Mouse (Mus musculus) forebrain, embryonic 15.5 days (tissue): ENCODE data around the gene Ccdc13. TPM values are rescaled to one million over a fixed set of nuclear protein-coding genes. Genes with fewer than 3 reads are reported as not detected.

Experiments used
- ATAC-seq: fragments of 200-750 bp; cut with Nextera tagmentation; replicated peaks from 2 replicates; pipeline ENCODE4 v1.8.0; 2017; ENCODE audit warnings: mild to moderate bottlenecking, moderate TSS enrichment, moderate library complexity
- H3K27ac ChIP-seq: fragments of 300-500 bp; sonication (generic); replicated peaks from 2 replicates; pipeline ENCODE4 v1.5.1; 2015; ENCODE audit warnings: mild to moderate bottlenecking, inconsistent platforms
- H3K27me3 ChIP-seq: fragments of 300-500 bp; sonication (generic); 2 replicates; pipeline ENCODE4 v1.6.1; 2015; ENCODE audit warnings: inconsistent platforms
- H3K36me3 ChIP-seq: fragments of 300-500 bp; sonication (generic); 2 replicates; pipeline ENCODE4 v1.6.1; 2015; ENCODE audit warnings: mild to moderate bottlenecking, inconsistent platforms
- H3K4me1 ChIP-seq: fragments of 300-500 bp; sonication (generic); 2 replicates; pipeline ENCODE4 v1.6.1; 2015; ENCODE audit warnings: inconsistent platforms
- H3K4me2 ChIP-seq: fragments of 300-500 bp; sonication (generic); replicated peaks from 2 replicates; pipeline ENCODE4 v1.6.1; 2015; ENCODE audit warnings: mild to moderate bottlenecking, inconsistent platforms
- H3K4me3 ChIP-seq: fragments of 300-500 bp; sonication (generic); 2 replicates; pipeline ENCODE4 v1.5.1; 2015; ENCODE audit warnings: mild to moderate bottlenecking, inconsistent platforms
- H3K9ac ChIP-seq: fragments of 300-500 bp; sonication (generic); replicated peaks from 2 replicates; pipeline ENCODE4 v1.6.1; 2015; ENCODE audit warnings: mild to moderate bottlenecking, inconsistent platforms
- H3K9me3 ChIP-seq: fragments of 300-500 bp; sonication (generic); 2 replicates; pipeline ENCODE4 v1.6.1; 2016; ENCODE audit warnings: inconsistent platforms
- WGBS: fragments of 180-500 bp; shearing (Covaris S2); methylation state at CpG from one replicate; pipeline ENCODE4 v1.1.7; 2015; ENCODE audit warnings: mixed read lengths; 5-methylcytosine and 5-hydroxymethylcytosine counted together
- polyA plus RNA-seq: library from polyadenylated mRNA; unstranded; fragments of >200 nt; fragmentation: Nextera tagmentation; extraction: Ambion mirVana; gene quantifications from 2 replicates; pipeline ENCODE4 v1.2.1, GENCODE M21; 2015

Ccdc13 gene
- polyA plus RNA-seq, 1 experiment from 2014 or later: 3.0 TPM

DNA sequence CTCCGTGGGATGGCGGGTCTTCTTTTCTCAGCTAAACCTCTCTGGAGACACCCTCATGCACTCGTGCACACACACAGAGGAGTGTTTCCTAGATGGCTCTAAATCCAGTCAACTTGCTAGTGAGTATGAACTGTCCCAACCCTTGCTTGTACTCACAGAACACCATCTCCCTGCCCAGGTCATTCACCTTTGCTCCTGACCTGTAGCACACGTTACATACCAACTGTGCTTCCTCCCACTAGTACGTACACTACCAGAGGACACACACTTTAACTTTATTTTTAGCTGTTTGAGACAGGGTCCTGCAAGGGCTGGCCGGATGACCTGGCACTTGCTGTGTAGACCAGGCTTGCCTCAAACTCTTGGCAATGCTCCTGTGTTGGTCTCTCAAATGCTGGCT is 1.3 kb downstream of the Ccdc13 start:
- 95% methylated on average over 6 of the region's 6 CpGs for WGBS
- Histone ChIP-seq H3K9ac (no peak overlapping the region), H3K27ac (no peak overlapping the region), H3K4me2 (no peak overlapping the region), H3K4me3 (no peak overlapping the region), H3K36me3 (no peaks in the 10 kb centered on the region), H3K27me3 (no peaks in the 10 kb centered on the region), H3K4me1 (peaks cover 6% of the 10 kb centered on the region), H3K9me3 (no peaks in the 10 kb centered on the region)
- no peak for ATAC-seq

DNA sequence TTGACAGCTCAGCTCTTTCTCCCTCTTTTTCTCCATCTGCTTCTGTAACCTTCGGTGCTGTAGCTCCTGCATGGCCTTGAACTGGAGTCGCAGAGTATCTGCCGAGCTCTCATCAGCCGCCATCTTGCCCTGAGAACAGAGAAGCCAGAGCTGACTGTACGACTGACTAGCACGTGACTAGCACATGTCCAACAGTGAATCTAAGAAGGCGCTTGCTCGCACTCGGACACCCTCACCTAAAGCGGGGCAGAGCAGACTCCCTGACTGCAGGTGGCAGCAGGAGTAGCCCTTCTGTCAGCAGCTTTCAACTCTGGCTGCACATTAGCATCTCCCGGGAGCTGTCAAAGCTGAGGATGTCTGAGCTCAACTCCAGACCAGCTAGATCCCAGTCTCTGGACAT is 5.4 kb downstream of the Ccdc13 start:
- H3K9ac ChIP-seq: no peak overlapping the region
- H3K4me3 ChIP-seq: no peak overlapping the region
- WGBS: 85% methylated on average over 11 of the region's 11 CpGs
- no peaks in the 10 kb centered on the region for H3K9me3 ChIP-seq
- no peak overlapping the region for H3K4me2 ChIP-seq
- no peak overlapping the region for H3K27ac ChIP-seq
- no peaks in the 10 kb centered on the region for H3K27me3 ChIP-seq
- no peak for ATAC-seq
- H3K4me1 ChIP-seq: peaks cover 9% of the 10 kb centered on the region
- H3K36me3 ChIP-seq: no peaks in the 10 kb centered on the region

DNA sequence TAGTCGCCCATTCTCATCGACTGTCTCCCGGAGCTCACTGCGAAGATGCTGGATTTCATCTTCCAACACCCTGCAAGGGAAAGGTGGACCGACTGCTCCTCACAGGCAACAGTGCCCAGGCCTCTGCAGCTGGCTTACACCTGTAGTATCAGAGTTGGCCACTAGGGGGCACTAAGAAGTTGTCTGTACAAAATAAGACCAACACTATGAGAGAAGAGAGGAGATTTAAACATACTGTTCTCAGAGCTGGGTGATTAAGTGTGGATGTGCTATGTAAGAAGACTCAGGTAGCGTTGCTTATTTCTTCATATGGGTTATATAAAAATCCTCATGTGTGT is 8.3 kb downstream of the Ccdc13 start:
- 0 out of 2 replicates have a peak, but pooled peaks cover 5% of the 10 kb centered on the region for H3K4me1 ChIP-seq
- H3K27me3 ChIP-seq: no peaks in the 10 kb centered on the region
- peak; percentile 33 for ATAC-seq
- WGBS: 32% methylated on average over 6 of the region's 6 CpGs
- H3K27ac ChIP-seq: no peak overlapping the region
- H3K36me3 ChIP-seq: no peaks in the 10 kb centered on the region
- no peak overlapping the region for H3K4me3 ChIP-seq
- no peak overlapping the region for H3K9ac ChIP-seq
- H3K9me3 ChIP-seq: no peaks in the 10 kb centered on the region
- no peak overlapping the region for H3K4me2 ChIP-seq

DNA sequence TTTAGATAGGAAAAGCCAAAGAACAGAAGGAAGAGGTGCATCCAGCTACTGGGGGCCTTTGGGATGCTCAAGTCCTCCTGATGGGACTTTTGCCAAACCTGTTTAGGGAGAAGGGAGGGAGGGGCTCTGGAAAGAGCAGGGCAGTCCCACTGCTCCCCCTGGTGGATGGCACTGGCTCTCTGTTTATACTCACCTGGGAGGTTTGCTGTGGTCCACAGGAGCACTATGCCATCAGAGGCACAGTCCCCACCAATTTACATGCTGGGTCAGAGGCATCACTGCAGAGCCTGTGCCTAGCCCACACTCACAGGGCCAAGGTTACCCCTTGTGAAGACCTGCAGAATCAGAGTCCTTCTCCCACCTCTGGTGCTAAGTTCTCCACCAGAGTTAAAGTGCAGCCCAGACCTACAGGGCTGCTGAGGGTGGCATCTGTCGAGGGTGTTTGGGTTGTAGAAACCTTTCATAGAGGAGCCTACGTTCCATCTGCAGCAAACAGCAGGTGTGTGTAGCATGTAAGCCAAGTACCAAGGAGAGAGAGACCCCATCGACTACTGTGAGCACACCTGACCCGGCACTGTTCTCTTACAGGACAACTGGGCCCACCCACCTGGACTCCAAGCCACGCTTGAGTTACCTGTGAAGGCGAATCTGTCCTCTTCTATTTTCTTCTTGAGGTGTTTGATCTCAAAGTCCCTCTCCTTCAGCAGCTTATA is 8.9 kb downstream of the Ccdc13 start:
- Histone ChIP-seq H3K4me1 (0 out of 2 replicates have a peak, but pooled peaks cover 5% of the 10 kb centered on the region), H3K9ac (no peak overlapping the region), H3K4me3 (no peak overlapping the region), H3K27ac (no peak overlapping the region), H3K36me3 (no peaks in the 10 kb centered on the region), H3K4me2 (no peak overlapping the region), H3K9me3 (no peaks in the 10 kb centered on the region), H3K27me3 (no peaks in the 10 kb centered on the region)
- ATAC-seq: peak; percentile 51; the same call in 1 of the 2 replicates
- WGBS: 83% methylated on average over 6 of the region's 6 CpGs

DNA sequence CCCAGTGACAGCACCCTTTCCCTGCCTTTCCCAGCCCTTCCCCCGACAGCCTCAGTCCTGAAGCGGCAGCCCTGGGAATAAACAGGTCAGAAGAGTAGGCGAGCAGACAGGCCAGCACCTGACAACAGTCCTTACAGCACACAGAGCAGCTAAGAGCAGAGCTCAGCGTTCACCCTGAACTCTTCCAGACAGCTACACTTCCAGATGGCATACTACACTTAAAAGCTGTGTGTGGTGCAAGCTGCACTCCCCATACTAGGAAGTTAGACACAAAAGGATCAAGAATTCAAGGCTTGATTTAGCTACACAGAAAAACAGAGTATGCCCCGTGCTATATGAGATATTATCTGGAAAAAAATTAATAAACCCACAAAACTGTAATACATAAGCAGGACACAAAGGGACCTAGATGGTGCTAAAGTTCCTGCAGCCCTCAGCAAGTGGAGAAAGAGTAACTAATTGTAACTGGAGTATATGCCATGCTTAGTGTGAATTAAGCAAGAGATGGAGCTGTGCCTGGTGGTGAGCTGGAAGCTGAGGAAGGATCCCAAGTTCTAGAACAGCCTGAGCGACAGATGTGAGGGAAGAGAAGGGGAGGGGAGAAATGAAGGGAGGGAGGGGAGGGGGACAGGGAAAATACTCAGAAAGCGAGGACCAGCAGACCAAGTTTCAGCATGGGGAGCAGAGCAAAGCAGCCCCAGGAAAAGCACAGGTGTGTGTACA is 9.8 kb downstream of the Ccdc13 start:
- Histone ChIP-seq H3K4me1 (0 out of 2 replicates have a peak, but pooled peaks cover 5% of the 10 kb centered on the region), H3K27ac (peak overlapping the region; percentile 27; the same call in 1 of the 2 replicates), H3K4me3 (no peak overlapping the region), H3K27me3 (no peaks in the 10 kb centered on the region), H3K4me2 (no peak overlapping the region), H3K9me3 (no peaks in the 10 kb centered on the region), H3K36me3 (no peaks in the 10 kb centered on the region), H3K9ac (no peak overlapping the region)
- 74% methylated on average over 7 of the region's 7 CpGs for WGBS
- ATAC-seq: no peak

DNA sequence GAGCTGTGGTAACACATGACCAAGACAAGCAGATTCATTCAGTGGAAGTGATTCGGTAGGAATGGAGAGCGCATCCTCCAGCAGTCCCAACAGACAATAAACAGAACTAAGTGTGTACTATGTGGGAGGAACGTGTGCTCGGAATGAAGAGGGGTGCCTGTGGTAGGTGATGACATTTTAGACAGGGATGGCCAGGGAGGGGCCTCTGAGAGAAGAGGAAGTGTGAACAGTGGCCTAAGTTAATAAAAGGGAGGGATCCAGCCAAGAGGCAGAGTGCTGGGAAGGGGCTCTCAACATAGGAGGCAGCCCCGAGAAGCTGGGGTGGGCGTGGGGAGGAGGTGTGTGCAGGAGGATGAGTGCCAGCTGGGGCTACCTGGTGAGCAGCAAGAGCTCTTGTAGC is 10.9 kb downstream of the Ccdc13 start:
- H3K4me2 ChIP-seq: no peak overlapping the region
- no peak for ATAC-seq
- WGBS: 82% methylated on average over 6 of the region's 6 CpGs
- peaks cover 13% of the 10 kb centered on the region for H3K4me1 ChIP-seq
- no peaks in the 10 kb centered on the region for H3K9me3 ChIP-seq
- H3K9ac ChIP-seq: no peak overlapping the region
- no peak overlapping the region for H3K27ac ChIP-seq
- H3K27me3 ChIP-seq: no peaks in the 10 kb centered on the region
- no peak overlapping the region for H3K4me3 ChIP-seq
- no peaks in the 10 kb centered on the region for H3K36me3 ChIP-seq

- H3K9ac ChIP-seq: no peak overlapping the region
- H3K9me3 ChIP-seq: no peaks in the 10 kb centered on the region
- H3K27me3 ChIP-seq: no peaks in the 10 kb centered on the region
- no peak overlapping the region for H3K27ac ChIP-seq
- 93% methylated on average over 3 of the region's 3 CpGs for WGBS
- peaks cover 24% of the 10 kb centered on the region for H3K4me1 ChIP-seq
- H3K4me3 ChIP-seq: no peak overlapping the region
- ATAC-seq: no peak
- H3K4me2 ChIP-seq: no peak overlapping the region
- H3K36me3 ChIP-seq: no peaks in the 10 kb centered on the region
Measured at GRCm38 (mm10) chr9:121826356-121826755, 12.9 kb downstream of the Ccdc13 start.

- 34% methylated on average over 7 of the region's 7 CpGs for whole genome bisulfite sequencing
- Histone ChIP-seq H3K9me3 (no peaks in the 10 kb centered on the region), H3K27ac (no peak overlapping the region), H3K36me3 (no peaks in the 10 kb centered on the region), H3K4me2 (no peak overlapping the region), H3K27me3 (no peaks in the 10 kb centered on the region), H3K9ac (no peak overlapping the region), H3K4me3 (no peak overlapping the region), H3K4me1 (peaks cover 32% of the 10 kb centered on the region)
- peak; percentile 18 for ATAC-seq
Measured at GRCm38 (mm10) chr9:121823991-121824390, 15.3 kb downstream of the Ccdc13 start.

DNA sequence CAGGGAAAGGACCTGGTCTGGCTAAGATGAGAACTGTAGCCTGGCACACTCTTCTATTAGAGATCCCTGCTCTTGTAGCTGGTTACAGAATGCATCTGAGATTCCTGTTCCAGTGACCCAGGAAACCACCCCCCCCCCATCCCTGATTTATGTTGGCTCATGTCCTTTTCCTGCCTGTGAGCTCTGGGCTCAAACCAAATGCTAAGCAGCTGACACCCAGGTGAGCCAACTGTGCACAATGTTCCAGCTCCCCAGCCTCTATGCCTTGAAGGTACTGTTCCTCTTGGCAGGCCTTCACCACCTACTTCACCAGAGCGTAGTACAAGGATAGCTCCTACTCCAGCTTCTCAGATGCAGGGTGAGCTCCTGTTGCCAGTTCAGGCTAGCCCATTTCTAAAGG is 16.2 kb downstream of the Ccdc13 start:
- Histone ChIP-seq H3K9me3 (no peaks in the 10 kb centered on the region), H3K9ac (no peak overlapping the region), H3K36me3 (no peaks in the 10 kb centered on the region), H3K27me3 (no peaks in the 10 kb centered on the region), H3K4me3 (no peak overlapping the region), H3K27ac (peak overlapping the region; percentile 83), H3K4me1 (peaks cover 32% of the 10 kb centered on the region), H3K4me2 (no peak overlapping the region)
- 48% methylated on average over 1 of the region's 1 CpGs for WGBS
- no peak for ATAC-seq

DNA sequence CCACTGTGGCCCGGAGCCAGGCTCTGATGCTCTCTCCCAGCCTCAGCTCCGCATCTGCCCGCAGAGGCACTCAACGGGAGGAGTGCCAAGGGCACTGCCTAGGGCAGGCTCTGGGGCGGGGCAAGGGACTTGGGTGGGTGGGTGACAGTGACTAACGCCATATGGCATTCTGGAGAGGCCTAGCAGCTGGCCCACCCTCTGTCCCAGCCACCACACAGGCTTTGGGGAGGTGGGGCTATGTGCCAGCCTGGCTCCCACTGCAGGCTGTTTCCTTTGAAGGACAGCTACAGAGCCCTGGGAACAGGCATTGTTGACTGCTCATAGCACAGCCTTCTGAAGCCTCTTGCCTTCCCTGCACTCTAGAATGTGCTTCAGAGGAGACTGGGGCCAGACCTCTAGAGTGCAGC is 16.7 kb downstream of the Ccdc13 start:
- peaks cover 32% of the 10 kb centered on the region for H3K4me1 ChIP-seq
- H3K4me3 ChIP-seq: no peak overlapping the region
- H3K9ac ChIP-seq: no peak overlapping the region
- H3K4me2 ChIP-seq: no peak overlapping the region
- H3K27me3 ChIP-seq: no peaks in the 10 kb centered on the region
- no peaks in the 10 kb centered on the region for H3K9me3 ChIP-seq
- H3K27ac ChIP-seq: peak overlapping the region; percentile 83
- ATAC-seq: peak; percentile 88
- 44% methylated on average over 6 of the region's 6 CpGs for WGBS
- no peaks in the 10 kb centered on the region for H3K36me3 ChIP-seq

- no peaks in the 10 kb centered on the region for H3K27me3 ChIP-seq
- H3K36me3 ChIP-seq: no peaks in the 10 kb centered on the region
- no peak overlapping the region for H3K4me2 ChIP-seq
- no peak overlapping the region for H3K4me3 ChIP-seq
- WGBS: 79% methylated on average over 5 of the region's 5 CpGs
- ATAC-seq: no peak
- H3K9ac ChIP-seq: no peak overlapping the region
- H3K27ac ChIP-seq: no peak overlapping the region
- no peaks in the 10 kb centered on the region for H3K9me3 ChIP-seq
- H3K4me1 ChIP-seq: peaks cover 32% of the 10 kb centered on the region
Measured at GRCm38 (mm10) chr9:121820765-121821164, 18.5 kb downstream of the Ccdc13 start.

GRCm38 (mm10) chr9:121819771-121820471 is 19.3 kb downstream of the Ccdc13 start:
- ATAC-seq: no peak
- Histone ChIP-seq H3K4me3 (no peak overlapping the region), H3K4me1 (peaks cover 32% of the 10 kb centered on the region), H3K9ac (no peak overlapping the region), H3K9me3 (no peaks in the 10 kb centered on the region), H3K27me3 (no peaks in the 10 kb centered on the region), H3K27ac (peak overlapping the region; percentile 52), H3K36me3 (no peaks in the 10 kb centered on the region), H3K4me2 (no peak overlapping the region)
- WGBS: 47% methylated on average over 7 of the region's 7 CpGs
